Mouse (Mus musculus) brain, embryonic 14.5 days (tissue): ENCODE results near the gene Mmel1. TPM values are rescaled to one million over a fixed set of nuclear protein-coding genes. Genes with fewer than 3 reads are reported as not detected.

Experiments
- DNase-seq: peaks from one replicate; pipeline ENCODE4 v3.0.0-alpha.2; 2011; ENCODE audit warnings: low read depth
- CTCF ChIP-seq: fragments of 200-500 bp; IDR thresholded peaks from 2 replicates; pipeline ENCODE4 v1.5.1; 2012; ENCODE audit warnings: inconsistent platforms, mild to moderate bottlenecking, moderate library complexity, borderline replicate concordance; ENCODE audit not compliant: insufficient read depth, insufficient read length; ENCODE audit errors: extremely low read depth
- POLR2A ChIP-seq: fragments of 200-500 bp; IDR thresholded peaks from 2 replicates; pipeline ENCODE4 v1.6.1; 2012; ENCODE audit warnings: mild to moderate bottlenecking, inconsistent platforms, borderline replicate concordance; ENCODE audit not compliant: poor library complexity, insufficient read depth, insufficient read length, severe bottlenecking; ENCODE audit errors: extremely low read depth
- polyA plus RNA-seq: library from polyadenylated mRNA; depleted of rRNA; stranded (reverse); fragments of >200 nt; gene quantifications from 2 replicates; pipeline ENCODE4 v1.2.3, GENCODE M21; 2012

Gene Mmel1
- polyA plus RNA-seq, 1 experiment, result 0.29 TPM

DNA sequence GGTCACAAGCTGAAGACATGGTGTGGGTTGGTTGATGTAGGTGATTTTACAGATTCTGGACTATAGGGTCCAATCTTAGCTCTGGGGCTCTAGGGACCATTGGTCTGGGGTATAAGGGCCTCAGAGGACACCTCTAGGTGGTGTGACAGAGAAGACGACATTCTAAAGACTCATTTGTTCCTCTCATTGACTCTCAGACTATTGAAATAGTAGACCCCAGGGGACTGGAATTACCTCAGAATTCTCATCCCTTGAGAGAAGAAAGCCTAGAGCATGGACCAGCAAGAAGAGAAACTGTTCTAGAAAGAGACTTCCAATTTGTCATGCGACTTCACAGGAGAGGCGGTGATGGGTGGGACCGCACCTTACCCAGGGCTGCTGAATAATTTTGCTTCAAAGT is 44.9 kb downstream of the Mmel1 start:
- DNase-seq, result no peak
- TF ChIP-seq POLR2A (no peak), CTCF (no peak)

DNA sequence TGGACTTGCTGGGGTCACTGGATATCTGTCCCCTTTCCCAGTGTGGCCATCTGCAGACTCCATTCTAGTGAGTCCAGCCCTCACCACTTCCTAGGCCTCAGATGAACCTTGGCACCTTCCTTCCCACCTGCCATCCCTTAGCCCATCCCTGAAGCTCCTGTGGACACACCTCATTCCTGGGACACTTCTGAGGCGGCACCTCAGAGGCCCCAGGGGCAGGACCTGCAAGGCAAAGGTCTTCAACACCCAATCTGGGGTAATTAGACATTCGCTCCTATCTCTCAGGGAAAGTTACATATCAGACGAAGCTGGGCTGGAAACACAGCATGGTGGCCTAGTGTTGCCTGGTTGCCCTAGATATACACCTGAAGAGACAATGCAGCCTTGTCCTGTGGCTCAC is 45.3 kb downstream of the Mmel1 start:
- DNase-seq, result no peak
- TF ChIP-seq CTCF, result no peak
- TF ChIP-seq POLR2A, result no peak

DNA sequence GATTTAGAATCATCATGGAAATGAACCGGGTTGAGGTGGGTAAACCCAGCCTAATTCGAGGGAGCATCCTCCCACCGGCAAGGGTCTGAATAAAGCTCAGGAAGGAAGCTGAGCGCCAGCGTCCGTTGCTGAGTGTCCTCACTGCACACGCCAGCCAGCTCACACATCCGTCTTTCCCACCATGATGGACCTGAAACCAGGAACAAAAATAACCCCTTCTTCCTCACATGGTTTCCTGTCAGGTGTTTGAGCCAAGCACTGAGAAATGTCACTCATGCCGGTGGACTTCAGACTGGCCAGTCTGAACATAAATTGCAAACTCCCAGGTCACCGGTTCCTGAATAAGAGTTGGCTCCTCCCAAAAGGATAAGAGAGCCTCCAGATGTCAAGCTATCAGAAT is 45.9 kb downstream of the Mmel1 start:
- TF ChIP-seq POLR2A, result no peak
- TF ChIP-seq CTCF, result no peak
- DNase-seq, result no peak

DNA sequence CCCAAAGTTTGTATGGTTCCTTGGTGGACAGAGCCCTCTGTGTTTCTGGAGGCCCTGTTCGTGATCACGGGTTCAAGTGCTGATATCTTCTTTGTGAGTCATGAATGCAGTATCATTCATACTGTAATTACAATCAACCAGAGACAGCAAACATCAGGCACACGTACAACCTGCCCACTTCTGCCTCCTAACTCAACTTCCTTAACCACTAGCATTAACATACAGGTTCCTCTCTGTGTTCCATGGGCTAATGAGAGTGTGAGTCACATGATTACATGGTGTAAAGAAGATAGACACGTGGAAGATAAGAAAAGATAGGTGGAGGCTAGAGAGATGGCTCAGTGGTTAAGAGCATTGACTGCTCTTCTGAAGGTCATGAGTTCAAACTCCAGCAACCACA is 47.3 kb downstream of the Mmel1 start:
- DNase-seq, result no peak
- TF ChIP-seq POLR2A (no peak), CTCF (no peak)

DNA sequence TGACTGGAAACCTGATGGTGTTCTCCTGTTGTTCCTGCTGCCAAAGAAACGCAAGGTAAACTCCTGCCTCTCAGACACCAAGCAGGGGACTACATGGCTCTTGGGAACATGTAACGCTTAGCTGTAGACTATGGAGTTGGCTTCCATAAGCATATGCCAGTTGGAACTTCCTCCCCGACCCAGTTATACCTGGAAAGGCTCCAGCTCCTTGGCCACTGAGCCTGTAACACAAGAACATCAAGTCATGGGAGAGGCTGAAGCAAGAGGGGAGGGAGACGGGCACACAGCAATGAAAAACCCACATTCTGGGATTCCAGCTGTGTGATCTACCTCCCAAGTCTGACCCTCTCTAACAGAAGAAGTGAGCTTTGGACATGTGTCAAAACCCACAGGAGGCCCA is 52.9 kb downstream of the Mmel1 start:
- DNase-seq, result no peak
- TF ChIP-seq CTCF, result no peak
- no peak for TF ChIP-seq POLR2A

DNA sequence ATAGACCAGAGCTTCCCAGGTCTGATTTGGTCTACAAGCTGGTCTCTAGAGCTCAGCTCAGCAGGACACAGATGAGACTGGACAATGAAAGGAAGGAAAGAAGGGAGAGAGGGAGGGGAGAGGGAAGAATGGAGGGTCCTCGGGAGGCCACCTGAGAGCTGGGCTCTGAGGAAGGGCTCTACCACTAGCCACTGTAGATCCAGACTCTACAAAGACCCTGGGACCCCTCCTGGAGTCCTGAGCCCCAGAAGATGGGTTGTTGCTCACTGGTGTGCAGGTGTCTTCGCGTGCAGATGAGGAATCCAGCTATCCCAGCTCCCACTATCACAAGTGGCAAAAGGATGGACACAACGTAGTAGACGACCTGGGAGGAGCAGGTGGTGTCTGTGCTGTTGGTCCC is 53.5 kb downstream of the Mmel1 start:
- TF ChIP-seq CTCF (no peak), POLR2A (no peak)
- no peak for DNase-seq

DNA sequence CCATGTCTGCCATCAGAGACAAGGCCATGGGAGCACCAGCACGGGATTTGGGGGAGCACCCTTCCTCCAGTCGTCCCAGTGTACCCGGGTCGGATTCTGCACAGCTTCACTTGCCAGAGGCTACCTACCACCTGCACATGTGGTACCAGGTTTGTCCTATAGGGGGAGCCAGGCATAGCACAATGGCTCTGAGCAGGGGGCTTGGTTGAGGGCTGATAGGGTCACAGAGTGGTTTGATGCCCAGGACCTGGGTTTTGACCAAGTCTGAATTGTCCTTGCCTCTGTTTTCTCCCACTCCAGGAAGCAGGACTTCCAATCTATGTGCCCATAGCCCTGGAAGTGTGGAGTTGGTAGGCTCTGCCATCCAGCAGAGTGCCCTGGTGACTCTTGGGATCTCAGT is 56.0 kb downstream of the Mmel1 start:
- TF ChIP-seq CTCF, result peak; percentile 39; the same call in 1 of the 2 replicates
- TF ChIP-seq POLR2A, result no peak

DNA sequence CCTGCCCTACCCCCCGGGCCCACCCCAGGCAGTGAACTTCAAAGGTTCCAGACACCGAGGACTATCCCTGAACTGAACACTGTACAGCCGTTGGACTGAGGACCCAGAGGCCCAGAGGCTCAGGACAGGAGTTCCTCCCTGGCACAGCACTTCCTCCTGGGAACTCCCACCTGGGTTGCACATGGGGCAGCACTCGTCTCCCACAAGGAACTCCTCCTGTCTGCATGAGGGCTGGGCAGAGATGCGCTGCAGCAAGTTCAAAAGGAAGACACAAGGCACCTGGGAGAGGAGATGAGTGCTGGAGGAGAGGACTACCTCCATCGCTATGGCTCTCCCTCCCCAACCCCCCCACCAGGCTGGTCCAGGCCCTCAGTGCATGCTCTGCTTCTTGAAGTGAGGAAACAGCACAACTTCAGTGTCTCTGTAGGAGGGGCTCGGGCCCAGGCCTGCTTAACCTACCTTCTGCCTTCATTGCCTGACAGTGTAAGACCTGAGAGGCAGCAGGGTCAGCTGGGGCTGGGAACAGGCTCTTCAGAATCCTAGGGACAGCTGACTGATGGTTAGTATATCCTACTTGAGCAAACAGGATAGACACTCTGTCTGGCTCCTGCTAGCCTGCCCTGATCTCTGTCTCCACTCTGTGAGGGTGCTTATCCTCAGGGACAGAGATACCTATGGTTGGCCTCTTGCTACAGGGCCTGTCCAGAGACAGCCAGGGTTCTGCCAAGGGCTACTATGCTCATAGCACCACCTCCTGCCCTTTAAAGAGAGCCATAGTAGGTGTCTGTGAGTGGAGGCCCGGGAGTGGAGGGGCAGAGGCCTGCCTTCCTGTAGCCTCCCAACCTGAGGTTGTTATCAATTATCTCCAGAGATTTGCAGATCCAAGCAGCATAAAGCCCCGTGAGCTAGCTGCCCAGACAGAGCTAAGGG is 57.8 kb downstream of the Mmel1 start:
- TF ChIP-seq CTCF (no peak), POLR2A (no peak)
- DNase-seq, result no peak

More for the DNA sequence above, 56.0 kb downstream of the Mmel1 start:
- no peak for DNase-seq

DNA sequence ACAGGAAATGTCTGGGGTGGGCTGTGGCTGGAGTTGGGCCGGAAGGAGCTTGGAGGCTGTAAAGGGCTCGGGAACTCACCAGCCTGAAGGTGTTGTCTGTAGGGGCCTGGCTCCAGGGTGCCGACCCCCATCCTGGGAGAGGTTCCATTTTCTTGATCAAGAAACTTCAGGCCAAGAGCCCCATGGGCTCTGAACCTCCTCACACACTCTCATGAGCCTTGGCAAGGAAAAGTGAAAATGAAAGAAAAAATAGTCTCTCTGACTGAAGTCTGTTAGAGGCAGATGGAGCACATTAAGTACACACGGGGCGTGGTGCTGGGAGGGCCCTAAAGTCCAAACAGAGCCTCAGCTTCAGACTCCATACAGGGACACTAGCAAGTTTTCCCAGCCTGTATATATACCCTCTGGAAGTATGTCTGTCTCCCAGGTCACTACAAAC is 58.5 kb downstream of the Mmel1 start:
- DNase-seq, result no peak
- TF ChIP-seq CTCF (no peak), POLR2A (no peak)

DNA sequence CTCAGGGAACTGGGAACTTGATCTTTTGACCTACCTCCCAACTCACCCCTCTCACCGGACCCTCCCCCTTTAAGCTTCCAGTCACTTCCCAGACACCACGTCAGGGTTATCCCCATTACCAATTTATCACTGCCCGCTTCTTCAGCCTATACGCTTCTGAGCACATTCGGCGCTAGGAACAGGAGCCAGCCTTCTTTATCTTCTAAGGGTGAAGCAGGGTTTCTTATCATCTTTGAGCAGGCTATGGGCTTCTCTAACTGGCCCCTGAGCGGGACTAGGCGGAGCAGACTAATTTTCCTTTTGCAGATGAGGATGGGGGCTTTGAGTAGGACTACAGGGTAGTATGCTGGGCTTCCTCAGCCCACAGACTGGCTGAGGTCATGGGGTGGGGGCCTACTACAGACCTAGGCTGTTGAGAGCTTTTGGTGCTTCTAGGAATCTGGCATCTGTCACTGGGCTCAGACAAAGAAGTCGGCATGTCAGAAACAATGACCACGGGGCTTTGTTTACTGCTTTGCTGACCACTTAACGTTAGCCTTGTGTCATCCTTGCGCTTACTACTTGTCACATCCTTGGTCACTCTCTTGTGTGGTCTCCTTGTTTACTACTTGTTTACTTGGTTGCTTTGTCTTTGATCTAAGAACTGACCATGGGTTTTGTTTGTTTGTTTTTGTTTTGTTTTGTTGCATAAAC is 59.2 kb downstream of the Mmel1 start, which contains the start of gene Tnfrsf14:
Gene Tnfrsf14, minus strand, starts transcription at position 169 of the 693 bp plus-strand sequence.
- DNase-seq, result no peak
- TF ChIP-seq CTCF (no peak), POLR2A (no peak)

DNA sequence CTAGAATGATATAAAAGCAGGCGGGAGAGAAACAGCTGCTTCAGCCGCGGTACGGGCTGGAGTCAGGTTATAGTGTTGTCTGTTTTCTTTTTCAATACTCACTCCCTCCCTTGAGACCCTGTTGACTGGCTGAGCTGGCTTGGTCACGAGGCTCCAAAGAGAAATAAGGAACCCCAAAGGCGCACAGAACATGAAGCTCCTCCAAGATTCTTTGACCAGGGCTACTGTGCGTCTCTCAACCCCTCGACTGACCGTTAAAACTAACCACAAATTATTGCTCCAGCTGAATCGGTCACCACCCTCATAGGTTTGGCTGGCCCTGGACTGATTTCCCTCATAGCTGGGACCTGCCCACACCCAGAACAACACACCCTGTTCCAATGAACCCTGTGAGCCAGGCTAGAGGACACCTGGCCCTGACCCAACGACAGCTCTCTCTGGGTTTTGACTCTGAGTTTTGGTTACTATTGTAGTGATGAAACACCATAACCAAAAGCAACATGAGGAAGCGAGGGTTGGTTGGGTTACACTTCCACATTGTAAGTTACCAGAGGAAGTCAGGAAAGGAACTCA is 59.8 kb downstream of the Mmel1 start:
- DNase-seq, result no peak
- TF ChIP-seq CTCF, result no peak
- no peak for TF ChIP-seq POLR2A

DNA sequence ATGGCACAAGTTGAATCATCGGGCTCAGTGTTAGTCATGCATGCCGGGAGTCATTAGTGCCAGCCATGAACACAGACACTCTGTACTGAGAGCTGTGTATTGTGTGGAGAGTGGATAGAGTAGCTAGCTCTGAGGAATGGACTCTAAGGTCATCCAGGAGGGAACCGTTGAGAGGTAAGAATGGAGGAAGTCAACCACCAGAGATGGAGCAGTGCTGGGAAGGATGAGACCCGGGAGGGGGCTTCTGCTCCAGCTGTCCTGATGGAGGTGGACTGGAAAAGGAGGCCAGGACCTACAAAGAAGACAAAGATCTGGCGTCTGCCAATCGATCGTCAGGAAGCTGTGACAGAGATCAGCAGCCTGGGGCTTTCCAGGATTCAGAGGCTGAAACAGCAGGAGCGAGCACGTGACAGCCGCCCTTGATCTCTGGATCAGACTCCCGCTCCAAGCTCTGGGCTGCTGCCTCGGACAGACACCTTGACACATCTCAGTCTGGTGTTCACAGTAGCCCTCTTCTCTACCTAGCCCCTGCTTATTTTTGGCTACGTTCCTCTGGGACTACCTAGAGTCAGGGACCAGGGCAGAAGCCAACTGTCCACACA is 64.0 kb downstream of the Mmel1 start:
- no peak for DNase-seq
- TF ChIP-seq CTCF (no peak), POLR2A (no peak)
